Mouse (Mus musculus): Measurements from ENCODE around the gene Kremen2. TPM values are rescaled to one million over a fixed set of nuclear protein-coding genes. Genes with fewer than 3 reads are reported as not detected.
A peak's percentile ranks its signal among the peaks of the same experiment; 100 is the strongest.

The Kremen2 gene
- polyA plus RNA-seq, 1 experiment from 2014 or later, result 0.49 TPM

- no peaks in the 10 kb centered on the region for H3K27me3 ChIP-seq (replicated peaks)
- H3K27ac ChIP-seq, result peak overlapping the region; percentile 64; the same call in 1 of the 2 replicates
- H3K9ac ChIP-seq, result peak overlapping the region; percentile 55; the same call in 1 of the 2 replicates
- peak overlapping the region; percentile 73 for H3K4me2 ChIP-seq (replicated peaks)
- ATAC-seq, result no peak
- no peaks in the 10 kb centered on the region for H3K9me3 ChIP-seq
- WGBS, result 66% methylated on average over 4 of the region's 4 CpGs
- H3K4me3 ChIP-seq (replicated peaks), result peak overlapping the region; percentile 97; the same call in 1 of the 2 replicates
- peaks cover 12% of the 10 kb centered on the region for H3K4me1 ChIP-seq (replicated peaks)
- no peaks in the 10 kb centered on the region for H3K36me3 ChIP-seq
These were observed 20.2 kb downstream of the Kremen2 start for GRCm38 (mm10) chr17:23725477-23725876.

DNA sequence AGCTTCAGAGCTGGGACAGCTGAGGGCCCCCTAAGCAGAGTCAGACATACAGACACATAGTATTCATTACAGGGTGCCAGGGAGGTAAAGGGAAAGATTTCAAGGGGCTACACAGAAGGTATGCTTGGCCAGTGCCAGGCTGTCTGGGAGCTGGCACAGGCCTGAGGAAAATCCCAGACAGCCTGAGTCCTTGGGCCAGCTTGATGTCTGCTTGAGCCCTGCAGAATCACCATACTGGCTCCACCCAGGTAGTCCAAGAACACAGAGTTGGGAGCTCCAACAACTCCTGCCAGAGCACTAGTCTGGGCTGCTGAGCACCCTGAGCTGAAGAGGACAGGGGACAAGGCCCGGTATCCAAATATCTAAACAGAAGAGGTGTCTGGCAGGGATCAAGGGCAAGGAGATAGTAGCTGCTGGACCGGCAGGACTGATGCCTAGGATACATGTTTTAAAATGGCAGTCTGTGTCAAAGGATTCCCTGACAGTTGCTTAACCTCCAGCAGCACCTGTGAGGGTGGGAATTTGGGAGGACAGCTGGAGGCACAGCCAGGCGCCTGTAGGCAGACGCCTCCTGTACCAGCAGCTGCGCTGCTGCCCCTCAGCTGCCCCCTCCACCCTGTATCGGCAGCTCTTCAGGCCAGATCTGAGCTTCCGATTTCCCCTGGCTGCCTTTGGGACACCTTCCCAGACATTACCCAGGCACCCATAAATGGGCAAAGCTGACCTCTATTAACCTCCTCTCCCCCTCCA, 23.1 kb downstream of the Kremen2 start, which contains the start of gene 1520401A03Rik:
1520401A03Rik (minus strand) TSS at position 408 of the 750 bp plus-strand sequence.
- no peak within 1 kb of the TSS for H3K27ac ChIP-seq
- no peak within 1 kb of the TSS for H3K4me3 ChIP-seq (replicated peaks)
- peaks cover 12% of the 10 kb centered on the region for H3K4me1 ChIP-seq (replicated peaks)
- H3K9me3 ChIP-seq, result no peaks in the 10 kb centered on the region
- no peak for ATAC-seq
- no peaks in the 10 kb centered on the region for H3K36me3 ChIP-seq
- H3K4me2 ChIP-seq (replicated peaks), result no peak within 1 kb of the TSS
- no peaks in the 10 kb centered on the region for H3K27me3 ChIP-seq (replicated peaks)
- H3K9ac ChIP-seq, result no peak within 1 kb of the TSS
- 66% methylated on average over 7 of the region's 7 CpGs for WGBS

DNA sequence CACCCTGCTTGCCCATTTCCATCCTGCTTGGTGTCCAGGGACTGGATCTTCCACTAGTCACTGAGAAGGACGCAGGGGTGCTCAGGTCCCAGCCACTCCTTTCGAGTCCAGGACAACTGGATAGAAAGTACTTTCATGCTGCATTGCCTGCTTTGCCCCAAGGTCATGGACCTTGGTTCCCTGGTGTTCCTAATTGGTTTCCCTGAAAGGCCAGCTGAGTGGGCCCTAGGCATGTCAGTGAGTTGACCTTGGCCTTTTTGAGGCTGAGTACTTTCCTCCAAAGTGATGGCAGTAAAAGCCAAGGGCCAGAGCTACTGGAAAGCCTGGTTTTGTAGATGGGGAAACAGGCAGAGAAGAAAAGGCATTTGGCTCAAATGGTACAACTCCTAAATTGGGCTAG, 23.7 kb downstream of the Kremen2 start:
- ATAC-seq, result no peak
- H3K4me3 ChIP-seq (replicated peaks), result no peak overlapping the region
- no peaks in the 10 kb centered on the region for H3K9me3 ChIP-seq
- H3K4me2 ChIP-seq (replicated peaks), result no peak overlapping the region
- peaks cover 12% of the 10 kb centered on the region for H3K4me1 ChIP-seq (replicated peaks)
- WGBS, result 83% methylated on average over 2 of the region's 2 CpGs
- no peaks in the 10 kb centered on the region for H3K36me3 ChIP-seq
- no peak overlapping the region for H3K9ac ChIP-seq
- H3K27ac ChIP-seq, result no peak overlapping the region
- no peaks in the 10 kb centered on the region for H3K27me3 ChIP-seq (replicated peaks)

GRCm38 (mm10) chr17:23719455-23719854, 26.2 kb downstream of the Kremen2 start:
- H3K4me1 ChIP-seq (replicated peaks), result peaks cover 5% of the 10 kb centered on the region
- WGBS, result 31% methylated on average over 1 of the region's 1 CpGs
- no peaks in the 10 kb centered on the region for H3K9me3 ChIP-seq
- no peaks in the 10 kb centered on the region for H3K27me3 ChIP-seq (replicated peaks)
- no peaks in the 10 kb centered on the region for H3K36me3 ChIP-seq
- no peak for ATAC-seq
- H3K27ac ChIP-seq, result no peak overlapping the region
- H3K4me2 ChIP-seq (replicated peaks), result no peak overlapping the region
- no peak overlapping the region for H3K4me3 ChIP-seq (replicated peaks)
- H3K9ac ChIP-seq, result no peak overlapping the region

DNA sequence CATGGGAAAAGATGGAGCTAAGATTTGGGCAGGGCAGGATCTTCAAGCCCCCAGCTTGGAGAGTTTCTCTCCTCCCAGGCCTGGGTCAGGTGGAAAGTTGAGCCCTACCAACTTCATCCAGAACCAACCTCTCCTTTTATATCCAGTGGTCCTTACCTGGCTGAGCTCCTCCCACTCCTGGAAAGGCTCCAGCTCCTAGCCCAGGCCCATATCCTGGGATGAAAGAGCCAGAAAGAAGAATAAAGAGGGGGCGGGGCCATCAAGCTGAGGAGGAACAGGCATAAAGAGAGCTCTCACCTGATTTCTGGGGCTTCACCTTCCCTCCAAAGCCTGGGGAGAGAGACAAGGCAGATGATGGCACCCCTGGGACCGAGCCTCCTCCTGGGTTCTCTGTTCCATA, 28.6 kb downstream of the Kremen2 start:
- H3K9me3 ChIP-seq, result no peaks in the 10 kb centered on the region
- H3K27ac ChIP-seq, result no peak overlapping the region
- no peak overlapping the region for H3K9ac ChIP-seq
- H3K4me2 ChIP-seq (replicated peaks), result no peak overlapping the region
- WGBS, result 58% methylated on average over 2 of the region's 2 CpGs
- H3K4me3 ChIP-seq (replicated peaks), result no peak overlapping the region
- peaks cover 5% of the 10 kb centered on the region for H3K4me1 ChIP-seq (replicated peaks)
- no peaks in the 10 kb centered on the region for H3K36me3 ChIP-seq
- no peaks in the 10 kb centered on the region for H3K27me3 ChIP-seq (replicated peaks)
- no peak for ATAC-seq

DNA sequence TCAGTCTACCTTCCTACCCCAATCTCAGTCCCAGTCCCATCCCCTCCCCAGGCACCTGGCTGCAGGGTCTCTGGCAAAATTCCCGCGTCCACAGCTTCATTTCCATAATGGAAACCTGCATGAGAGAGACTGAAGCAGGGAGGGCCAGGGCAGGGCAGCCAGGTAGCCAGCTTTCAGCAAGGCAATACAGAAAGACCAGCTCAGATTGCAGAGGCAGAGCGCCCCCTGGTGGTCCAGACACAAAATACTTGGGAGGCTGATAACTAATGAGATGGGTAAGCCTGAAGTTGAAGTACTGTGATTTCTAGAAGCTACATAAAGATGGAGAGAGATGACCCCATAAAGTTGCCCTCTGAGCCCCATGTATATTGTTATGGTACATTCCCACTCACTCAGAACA, 39.4 kb downstream of the Kremen2 start:
- Histone ChIP-seq H3K27ac (no peak overlapping the region), H3K27me3 (replicated peaks) (no peaks in the 10 kb centered on the region), H3K9me3 (no peaks in the 10 kb centered on the region), H3K36me3 (no peaks in the 10 kb centered on the region), H3K4me1 (replicated peaks) (0 out of 2 replicates have a peak, but pooled peaks cover 2% of the 10 kb centered on the region), H3K4me3 (replicated peaks) (no peak overlapping the region), H3K9ac (no peak overlapping the region), H3K4me2 (replicated peaks) (no peak overlapping the region)
- 0% methylated on average over 3 of the region's 3 CpGs for WGBS
- peak; percentile 82 for ATAC-seq

DNA sequence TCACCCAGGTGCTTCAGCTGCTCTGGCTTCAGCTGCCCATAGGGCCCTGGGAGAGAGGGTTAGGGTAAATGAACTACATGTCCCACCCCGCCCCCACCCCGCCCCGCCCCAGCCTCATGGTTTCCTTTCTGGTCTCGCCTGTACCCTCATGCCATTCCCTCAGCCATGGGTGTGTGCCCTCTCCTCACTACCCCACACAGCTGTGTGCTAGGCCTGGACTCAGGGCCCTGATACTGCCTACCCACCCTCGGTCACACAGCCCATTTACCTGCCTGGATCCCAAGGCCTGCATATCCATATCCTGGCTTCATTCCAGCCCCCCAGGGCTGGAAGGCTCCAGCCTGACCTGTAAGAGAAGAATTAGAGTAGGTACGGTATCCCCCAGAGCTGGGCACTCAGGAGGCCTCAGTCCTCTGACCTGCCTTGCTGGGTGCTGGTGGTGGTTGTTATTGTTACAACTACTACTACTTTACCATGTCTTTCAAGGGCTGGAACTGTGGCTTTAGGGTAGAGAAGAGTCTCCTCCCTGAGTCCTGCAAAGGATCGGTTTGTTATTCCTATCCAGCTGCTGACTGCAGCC, 40.0 kb downstream of the Kremen2 start:
- no peaks in the 10 kb centered on the region for H3K9me3 ChIP-seq
- 75% methylated on average over 7 of the region's 7 CpGs for WGBS
- H3K9ac ChIP-seq, result no peak overlapping the region
- peak; percentile 29 for ATAC-seq
- H3K36me3 ChIP-seq, result no peaks in the 10 kb centered on the region
- no peaks in the 10 kb centered on the region for H3K27me3 ChIP-seq (replicated peaks)
- H3K4me3 ChIP-seq (replicated peaks), result no peak overlapping the region
- H3K27ac ChIP-seq, result no peak overlapping the region
- no peak overlapping the region for H3K4me2 ChIP-seq (replicated peaks)
- H3K4me1 ChIP-seq (replicated peaks), result 0 out of 2 replicates have a peak, but pooled peaks cover 2% of the 10 kb centered on the region

DNA sequence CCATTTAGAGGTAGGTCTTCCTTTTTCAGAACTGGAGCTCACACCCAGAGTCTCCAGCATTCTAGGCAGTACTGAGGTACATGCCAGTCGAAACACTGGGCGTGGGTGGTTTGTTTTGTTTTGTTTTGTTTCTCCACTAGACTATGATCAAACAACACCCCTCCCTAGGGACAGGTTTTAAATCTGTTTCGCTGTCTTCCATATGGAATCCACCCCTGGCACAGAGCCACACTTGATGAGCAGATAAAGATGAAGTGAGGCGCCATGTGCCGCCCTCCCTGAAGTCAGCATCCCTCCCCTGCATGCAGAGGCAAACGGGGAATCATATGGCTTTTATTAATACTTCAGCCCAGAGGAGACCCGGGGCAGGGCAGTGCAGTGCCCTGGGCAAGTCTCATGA, 40.9 kb downstream of the Kremen2 start:
- Histone ChIP-seq H3K9ac (no peak overlapping the region), H3K4me3 (replicated peaks) (no peak overlapping the region), H3K27me3 (replicated peaks) (peaks cover 3% of the 10 kb centered on the region; the same call in 1 of the 2 replicates), H3K4me1 (replicated peaks) (0 out of 2 replicates have a peak, but pooled peaks cover 2% of the 10 kb centered on the region), H3K36me3 (no peaks in the 10 kb centered on the region), H3K27ac (no peak overlapping the region), H3K9me3 (no peaks in the 10 kb centered on the region), H3K4me2 (replicated peaks) (no peak overlapping the region)
- 60% methylated on average over 7 of the region's 7 CpGs for WGBS
- ATAC-seq, result no peak

DNA sequence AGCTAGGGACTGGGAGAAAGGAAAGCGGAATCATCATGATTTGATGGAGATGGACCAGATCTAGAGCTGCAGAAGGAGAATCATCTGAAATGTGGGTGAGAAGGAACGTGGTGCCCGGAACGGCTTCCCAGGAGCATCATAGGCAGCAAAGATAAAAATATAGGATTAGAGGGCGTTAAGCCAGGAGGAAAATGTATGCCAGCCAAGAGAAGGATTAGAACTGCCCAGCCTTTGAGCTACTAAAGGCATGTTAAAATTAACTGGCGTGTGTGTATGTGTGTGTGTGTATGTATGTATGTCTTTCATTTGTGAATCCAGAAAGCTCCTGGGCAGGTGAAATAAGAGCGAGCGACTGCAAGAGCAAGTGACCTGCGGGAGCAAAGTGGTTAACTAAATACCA, 42.3 kb downstream of the Kremen2 start:
- Histone ChIP-seq H3K9me3 (no peaks in the 10 kb centered on the region), H3K4me2 (replicated peaks) (no peak overlapping the region), H3K4me1 (replicated peaks) (0 out of 2 replicates have a peak, but pooled peaks cover 8% of the 10 kb centered on the region), H3K9ac (no peak overlapping the region), H3K36me3 (no peaks in the 10 kb centered on the region), H3K27me3 (replicated peaks) (peaks cover 6% of the 10 kb centered on the region; the same call in 1 of the 2 replicates), H3K4me3 (replicated peaks) (no peak overlapping the region), H3K27ac (no peak overlapping the region)
- 87% methylated on average over 9 of the region's 9 CpGs for WGBS
- no peak for ATAC-seq

DNA sequence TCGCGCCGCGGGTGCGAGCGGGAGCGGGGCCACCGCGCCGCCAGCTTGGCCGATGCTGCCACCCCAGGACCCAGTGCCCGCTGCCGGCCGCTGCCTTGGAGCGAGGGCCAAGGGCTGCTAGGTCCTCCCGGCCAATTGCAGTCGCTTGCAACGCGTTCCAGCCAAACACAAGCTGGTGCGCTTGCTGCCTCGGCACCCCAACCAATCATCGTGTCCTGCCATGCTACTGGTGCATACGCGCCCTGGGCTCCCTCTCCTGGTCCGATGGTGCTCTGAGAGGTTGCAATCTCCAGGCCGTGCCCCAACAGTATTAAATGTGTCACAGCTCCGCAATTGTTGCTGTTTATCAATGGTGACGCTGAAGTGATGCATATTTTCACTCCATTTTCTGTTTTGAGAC, 45.6 kb downstream of the Kremen2 start:
- no peaks in the 10 kb centered on the region for H3K9me3 ChIP-seq
- 0% methylated on average over 24 of the region's 28 CpGs for WGBS

DNA sequence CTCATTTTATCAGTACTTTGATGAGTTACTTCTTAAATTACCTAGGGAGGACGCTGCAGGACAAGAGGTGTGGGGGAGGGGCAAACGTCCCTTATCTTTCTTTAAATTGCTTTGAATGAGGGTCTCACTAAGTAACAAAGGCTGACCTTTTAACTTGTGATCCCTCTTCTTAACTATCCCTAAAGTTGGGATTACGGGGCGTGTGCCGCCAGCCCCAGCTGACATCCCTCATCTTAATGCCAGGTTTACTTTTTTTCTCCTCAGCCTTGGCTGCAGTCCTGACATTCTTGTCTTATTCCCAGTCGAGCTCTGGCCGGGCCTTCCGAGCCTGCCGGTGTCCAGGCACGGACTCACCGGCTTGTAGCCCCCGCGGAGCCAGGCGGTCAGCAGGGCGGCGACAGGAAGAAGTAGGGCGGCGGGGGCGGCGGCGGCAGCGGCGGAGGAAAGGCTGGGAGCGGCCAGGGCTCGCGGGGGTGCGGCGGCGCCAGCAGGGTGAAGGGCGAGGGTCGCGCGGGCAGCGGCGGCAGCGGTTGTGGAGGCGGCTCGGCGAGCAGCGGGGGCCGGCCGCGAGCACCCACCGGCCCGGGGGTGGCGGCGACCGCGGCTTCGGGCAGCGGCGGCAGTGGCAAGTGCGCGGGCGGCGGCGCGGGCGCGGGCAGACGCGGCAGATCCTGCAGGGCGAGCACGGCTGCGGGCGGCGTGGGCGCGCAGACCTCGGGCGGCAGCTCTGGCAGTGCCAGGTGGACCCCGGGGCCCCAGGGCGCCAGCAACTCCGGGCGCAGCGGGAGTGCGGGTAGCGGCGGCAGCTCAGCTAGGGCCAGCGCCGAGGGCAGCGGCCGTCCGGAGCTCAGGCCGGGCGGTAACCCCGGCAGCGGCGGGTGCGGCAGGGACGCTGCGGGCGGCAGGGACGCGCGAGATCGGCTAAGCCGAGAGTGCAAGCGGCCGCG, 46.2 kb downstream of the Kremen2 start:
- under 1% methylated on average over 94 of the region's 101 CpGs for WGBS
- H3K4me3 ChIP-seq (replicated peaks), result peak overlapping the region; percentile 77
- peaks cover 12% of the 10 kb centered on the region; the same call in 1 of the 2 replicates for H3K4me1 ChIP-seq (replicated peaks)
- H3K4me2 ChIP-seq (replicated peaks), result peak overlapping the region; percentile 100
- H3K9ac ChIP-seq, result peak overlapping the region; percentile 55
- ATAC-seq, result peak; percentile 65
- H3K27ac ChIP-seq, result no peak overlapping the region
- H3K27me3 ChIP-seq (replicated peaks), result peaks cover 6% of the 10 kb centered on the region; the same call in 1 of the 2 replicates
- H3K36me3 ChIP-seq, result no peaks in the 10 kb centered on the region
- H3K9me3 ChIP-seq, result no peaks in the 10 kb centered on the region

More for the DNA sequence above, 45.6 kb downstream of the Kremen2 start:
- no peak overlapping the region for H3K27ac ChIP-seq
- 0 out of 2 replicates have a peak, but pooled peaks cover 7% of the 10 kb centered on the region for H3K4me1 ChIP-seq (replicated peaks)
- H3K4me2 ChIP-seq (replicated peaks), result peak overlapping the region; percentile 100
- H3K36me3 ChIP-seq, result no peaks in the 10 kb centered on the region
- peak; percentile 97 for ATAC-seq
- H3K27me3 ChIP-seq (replicated peaks), result peaks cover 6% of the 10 kb centered on the region; the same call in 1 of the 2 replicates
- peak overlapping the region; percentile 55 for H3K9ac ChIP-seq
- peak overlapping the region; percentile 77 for H3K4me3 ChIP-seq (replicated peaks)

- H3K9me3 ChIP-seq, result no peaks in the 10 kb centered on the region
- ATAC-seq, result no peak
- no peaks in the 10 kb centered on the region for H3K36me3 ChIP-seq
- no peak overlapping the region for H3K4me3 ChIP-seq (replicated peaks)
- H3K9ac ChIP-seq, result no peak overlapping the region
- H3K27ac ChIP-seq, result no peak overlapping the region
- H3K4me2 ChIP-seq (replicated peaks), result no peak overlapping the region
- 29% methylated on average over 3 of the region's 3 CpGs for WGBS
- peaks cover 6% of the 10 kb centered on the region; the same call in 1 of the 2 replicates for H3K27me3 ChIP-seq (replicated peaks)
- peaks cover 14% of the 10 kb centered on the region; the same call in 1 of the 2 replicates for H3K4me1 ChIP-seq (replicated peaks)
These were observed 49.8 kb downstream of the Kremen2 start for GRCm38 (mm10) chr17:23695801-23696200.
